Mouse (Mus musculus): ENCODE measurements around the gene Ttc34.
A peak's percentile ranks its signal among the peaks of the same experiment; 100 is the strongest.

Gene Ttc34

GRCm38 (mm10) chr4:154857366-154858240 lies 20.3 kb downstream of the Ttc34 start:
- no peak for DNase-seq (ENCODE audit: low spot score in 2 of 2)

DNA sequence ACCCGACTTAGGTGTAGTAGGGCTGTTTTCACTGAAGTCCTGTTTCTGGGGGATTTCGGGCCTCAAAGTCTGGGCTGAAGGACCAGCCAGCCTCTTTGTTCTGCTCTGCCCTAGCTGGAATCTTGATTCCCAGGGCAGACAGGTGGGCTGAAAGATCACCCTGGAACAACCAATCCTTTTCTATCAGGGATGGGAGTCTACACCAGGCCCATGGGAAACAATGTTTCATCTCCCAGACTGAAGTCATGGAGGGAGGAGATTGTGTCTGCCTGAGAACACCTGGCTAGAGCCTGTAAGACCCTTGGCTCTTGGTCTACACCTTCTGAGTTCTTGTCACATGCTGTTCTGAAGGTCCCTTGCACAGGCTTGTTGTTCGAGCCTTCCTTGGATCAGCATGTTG lies 21.3 kb downstream of the Ttc34 start:
- no peak for DNase-seq (ENCODE audit: low spot score in 2 of 2)

GRCm38 (mm10) chr4:154861967-154862366 lies 24.7 kb downstream of the Ttc34 start:
- DNase-seq (ENCODE audit: low spot score in 2 of 2), result no peak

GRCm38 (mm10) chr4:154863436-154863935 lies 26.2 kb downstream of the Ttc34 start:
- no peak for DNase-seq (ENCODE audit: low spot score in 2 of 2)

GRCm38 (mm10) chr4:154864271-154864771 lies 27.1 kb downstream of the Ttc34 start:
- DNase-seq (ENCODE audit: low spot score in 2 of 2), result peak; percentile 82 to 84

- DNase-seq (ENCODE audit: low spot score in 2 of 2), result no peak
Observed at GRCm38 (mm10) chr4:154864961-154865760, 27.9 kb downstream of the Ttc34 start.

DNA sequence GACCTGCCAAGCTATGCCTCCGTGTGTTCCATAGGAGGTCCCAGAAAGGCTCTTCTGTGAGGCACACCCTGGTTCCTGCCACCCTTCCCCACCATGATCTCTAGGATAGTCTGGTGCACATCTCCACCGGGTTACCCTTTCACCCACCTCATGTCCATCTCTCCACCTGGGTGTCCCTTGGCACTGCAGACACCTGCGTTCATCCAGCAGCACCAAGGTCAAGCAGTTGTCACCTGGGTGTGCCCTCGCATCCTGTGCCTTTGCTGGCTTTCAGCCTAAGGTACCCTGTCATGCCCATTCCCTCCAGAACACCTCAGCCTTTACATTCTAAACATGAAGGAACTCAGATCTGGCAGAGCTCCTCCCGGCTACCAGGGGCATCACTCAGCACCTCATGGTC lies 29.1 kb downstream of the Ttc34 start:
- DNase-seq (ENCODE audit: low spot score in 2 of 2), result no peak

- DNase-seq (ENCODE audit: low spot score in 2 of 2), result no peak
Observed at GRCm38 (mm10) chr4:154867257-154867656, 30.0 kb downstream of the Ttc34 start.

DNA sequence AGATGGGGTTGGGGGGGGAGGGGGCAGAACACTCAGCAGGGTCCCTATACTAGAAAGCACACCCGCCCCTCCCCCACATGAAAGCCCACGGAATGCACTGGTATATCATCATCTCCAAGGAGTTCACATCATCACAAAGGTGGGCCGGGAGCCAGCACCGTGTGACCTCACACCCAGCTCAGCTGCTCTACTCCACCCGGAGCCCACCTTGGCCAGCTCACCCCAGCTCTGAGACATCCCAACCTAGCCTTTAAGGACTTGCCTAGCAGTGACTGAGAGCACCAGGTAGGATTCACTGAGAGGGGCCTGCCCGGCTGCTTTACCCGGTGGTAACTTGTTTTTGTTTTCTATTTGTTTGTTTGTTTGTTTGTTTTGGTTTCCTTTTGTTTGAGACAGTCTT lies 32.2 kb downstream of the Ttc34 start, which contains the start of gene Mmel1:
Mmel1 (plus strand) TSS at position 146 of the 400 bp plus-strand sequence.
- DNase-seq (ENCODE audit: low spot score in 2 of 2), result no peak

GRCm38 (mm10) chr4:154870721-154871120 lies 33.5 kb downstream of the Ttc34 start:
- no peak for DNase-seq (ENCODE audit: low spot score in 2 of 2)

- DNase-seq (ENCODE audit: low spot score in 2 of 2), result no peak
Observed at GRCm38 (mm10) chr4:154871757-154872251, 34.5 kb downstream of the Ttc34 start.

GRCm38 (mm10) chr4:154873186-154873585 lies 35.9 kb downstream of the Ttc34 start:
- DNase-seq (ENCODE audit: low spot score in 2 of 2), result no peak

DNA sequence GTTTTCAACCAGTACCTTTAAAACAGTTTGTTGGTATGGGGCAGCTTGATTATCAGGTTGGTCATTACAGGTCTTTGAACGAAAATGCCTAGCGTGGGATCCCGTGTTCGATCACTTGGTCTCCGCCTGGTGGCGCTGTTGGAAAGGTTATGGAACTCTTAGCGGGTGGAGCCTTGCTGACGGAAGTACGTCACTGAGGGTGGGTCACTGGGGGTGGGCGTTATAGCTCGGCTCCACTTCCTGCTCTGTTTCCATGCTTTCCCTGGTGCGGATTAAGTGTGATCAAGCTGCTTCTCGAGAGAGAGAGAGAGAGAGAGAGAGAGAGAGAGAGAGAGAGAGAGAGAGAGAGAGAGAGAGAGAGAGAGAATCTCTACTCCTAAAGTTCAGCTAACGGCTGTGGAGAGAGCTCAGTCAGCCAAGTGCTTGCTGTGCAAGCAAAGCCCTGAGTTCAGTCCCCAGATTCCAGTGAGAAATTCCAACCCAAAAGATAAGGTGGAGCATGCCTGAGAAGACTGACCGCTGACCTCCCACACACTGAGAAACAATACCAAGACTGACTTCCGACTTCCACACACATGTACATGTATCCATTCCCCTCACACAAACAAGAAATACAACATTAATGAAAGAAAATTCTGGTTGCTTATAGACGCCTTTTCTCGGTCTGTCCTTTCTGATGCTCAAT lies 40.7 kb downstream of the Ttc34 start:
- peak; percentile 89 to 90 for DNase-seq (ENCODE audit: low spot score in 2 of 2)

- DNase-seq (ENCODE audit: low spot score in 2 of 2), result no peak
Observed at GRCm38 (mm10) chr4:154880730-154881129, 43.5 kb downstream of the Ttc34 start.

DNA sequence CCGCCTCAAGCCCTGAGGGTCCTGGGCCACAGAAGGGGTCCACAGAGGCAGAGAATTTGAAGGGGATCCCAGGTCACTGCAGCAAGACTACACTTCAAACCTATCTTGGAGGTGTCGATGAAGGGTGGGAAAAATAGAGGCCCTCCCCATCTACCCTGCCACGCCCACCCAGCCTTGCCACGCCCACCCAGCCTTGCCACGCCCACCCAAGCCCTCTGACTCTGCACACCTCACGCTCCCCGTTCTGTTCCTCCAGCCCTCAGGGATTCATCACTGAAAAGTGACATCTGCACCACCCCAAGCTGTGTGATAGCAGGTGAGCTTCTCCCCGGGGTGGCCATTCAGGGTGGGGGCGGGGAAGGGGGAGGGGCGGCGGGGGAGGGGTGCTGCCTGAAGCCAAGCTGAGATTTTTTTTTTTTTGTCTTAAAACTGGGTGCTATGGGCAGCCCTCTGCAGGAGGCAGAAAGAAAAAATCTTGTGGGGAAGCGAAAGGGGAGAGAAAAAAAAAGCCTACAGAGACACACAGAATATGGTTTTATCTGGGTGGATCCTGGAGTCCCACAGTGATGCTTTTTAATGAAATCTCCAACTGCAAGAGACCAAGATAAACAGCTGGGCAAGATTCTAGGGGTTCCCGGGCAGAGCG lies 44.9 kb downstream of the Ttc34 start:
- DNase-seq (ENCODE audit: low spot score in 2 of 2), result no peak

- DNase-seq (ENCODE audit: low spot score in 2 of 2), result no peak
Observed at GRCm38 (mm10) chr4:154885416-154885815, 48.2 kb downstream of the Ttc34 start.

GRCm38 (mm10) chr4:154886876-154887592 lies 49.8 kb downstream of the Ttc34 start:
- no peak for DNase-seq (ENCODE audit: low spot score in 2 of 2)

DNA sequence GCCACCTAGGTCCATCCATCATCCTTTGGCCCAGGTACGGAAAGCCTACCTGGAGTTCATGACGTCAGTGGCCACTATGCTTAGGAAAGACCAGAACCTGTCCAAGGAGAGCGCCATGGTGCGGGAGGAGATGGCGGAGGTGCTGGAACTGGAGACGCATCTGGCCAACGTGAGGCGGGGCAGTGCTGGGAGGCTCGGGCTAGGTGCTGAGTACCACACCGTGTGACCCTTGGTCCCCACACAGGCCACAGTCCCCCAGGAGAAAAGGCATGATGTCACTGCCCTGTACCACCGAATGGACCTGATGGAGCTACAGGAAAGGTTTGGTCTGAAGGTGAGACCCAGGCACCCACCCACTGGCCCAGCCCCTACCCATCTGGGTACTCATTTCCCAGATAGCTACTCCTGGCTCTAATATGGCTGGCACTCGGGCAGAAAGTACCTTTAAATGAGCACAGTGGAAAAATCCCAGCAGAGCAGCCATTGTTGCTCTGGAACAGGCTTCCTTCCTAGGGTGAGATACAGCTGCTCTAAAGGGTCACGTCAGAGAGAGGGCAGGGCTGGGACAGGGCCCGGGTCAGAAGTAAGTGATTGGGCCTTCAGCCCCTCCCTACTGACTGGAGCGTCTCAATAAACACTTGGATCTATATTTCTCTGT lies 50.5 kb downstream of the Ttc34 start:
- DNase-seq (ENCODE audit: low spot score in 2 of 2), result no peak

- DNase-seq (ENCODE audit: low spot score in 2 of 2), result no peak
Observed at GRCm38 (mm10) chr4:154890887-154891286, 53.6 kb downstream of the Ttc34 start.

DNA sequence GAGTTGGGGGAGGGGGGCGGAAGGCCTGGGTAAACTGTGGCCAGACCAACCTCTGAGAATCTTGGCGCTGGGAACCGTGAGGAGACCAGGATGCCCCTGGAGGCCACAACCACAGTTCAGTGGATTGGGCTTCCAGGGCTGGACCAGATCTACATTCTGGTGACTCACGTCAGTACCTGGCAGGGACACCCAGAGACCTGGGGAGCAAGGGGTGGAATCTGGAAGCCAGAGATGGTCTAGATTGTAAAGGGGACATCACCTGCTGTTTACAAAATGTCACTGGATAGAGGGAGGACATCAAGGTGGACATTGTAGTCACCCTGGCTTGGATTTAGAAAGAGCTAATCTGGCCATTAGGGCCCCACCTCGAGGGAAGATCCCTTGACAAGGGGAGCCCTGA lies 58.3 kb downstream of the Ttc34 start:
- no peak for DNase-seq (ENCODE audit: low spot score in 2 of 2)

All from frontal cortex, postnatal 36 days (tissue).